Mouse (Mus musculus) adrenal gland (tissue): ENCODE measurements at regions not wholly inside any gene's neighbourhood (a gene's known extent, or its start where the extent isn't known, plus 50 kb on each side); places are given as distances from the start of the nearest gene placed in this dataset.

Experiments used
- intact Hi-C: fragments of 180-260 bp; cut with DNase I; formaldehyde crosslinking; loops from one replicate; pipeline ENCODE4 v1.15.1; 2025

DNA sequence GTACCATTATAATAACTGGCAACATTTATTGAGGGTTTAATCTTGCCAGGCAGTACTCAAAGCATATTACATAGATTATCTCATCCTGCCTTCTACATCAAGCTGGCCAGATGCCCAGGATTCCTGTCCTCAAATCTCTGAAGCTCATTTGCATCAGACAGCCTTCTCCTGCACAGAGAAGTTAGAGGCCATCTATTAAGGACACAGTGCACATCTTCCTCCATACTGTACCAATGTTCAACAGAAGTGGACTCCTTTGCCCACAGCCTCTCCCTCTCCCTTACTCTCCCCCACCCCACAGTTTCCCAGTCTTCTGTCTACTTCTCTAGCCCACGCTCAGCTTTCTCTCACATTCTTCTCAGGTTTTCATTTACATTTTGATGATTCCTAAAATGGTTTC is 277.3 kb upstream of the Zfp637 start:
- intact Hi-C loops = no loop called here

DNA sequence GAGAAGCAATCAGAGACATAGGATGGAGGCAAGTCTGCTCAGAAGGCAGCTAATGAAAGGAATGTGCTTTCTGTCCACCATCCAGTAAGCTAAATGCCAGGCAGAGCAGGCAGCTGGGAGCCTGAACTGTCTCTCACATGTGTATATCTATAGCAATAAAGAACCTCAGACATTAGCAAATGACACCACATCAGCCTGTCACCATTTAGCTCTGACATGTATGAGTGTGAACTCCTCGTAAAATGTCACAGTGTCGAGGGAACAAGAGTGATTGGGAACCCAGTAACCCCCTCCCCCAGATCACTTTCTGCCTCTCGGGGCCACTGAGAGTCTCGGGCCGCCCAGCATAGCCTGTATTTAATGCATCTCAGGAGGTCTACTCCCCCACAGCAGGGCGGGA is 274.2 kb upstream of the Zfp637 start:
- intact Hi-C loops = no loop called here

DNA sequence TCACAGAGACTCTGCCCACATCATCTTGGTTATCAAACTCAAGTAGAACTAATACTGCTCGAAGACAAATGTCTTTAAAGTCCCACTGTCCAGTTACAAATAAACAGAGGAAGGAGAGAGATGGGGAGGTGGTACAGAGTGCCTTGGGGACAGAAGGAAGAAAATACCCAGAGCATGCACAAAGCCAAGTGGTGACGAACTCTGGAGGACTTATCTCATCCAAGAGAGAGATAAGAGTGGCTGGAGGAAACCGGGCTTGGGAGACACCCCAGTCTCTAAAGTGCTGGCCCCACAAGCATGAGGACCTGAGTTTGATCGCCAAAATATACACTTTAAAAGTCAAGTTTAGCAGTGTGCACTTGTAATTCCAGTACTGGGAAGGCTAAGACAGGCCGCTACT is 273.3 kb upstream of the Zfp637 start:
- intact Hi-C loops = no loop called here

DNA sequence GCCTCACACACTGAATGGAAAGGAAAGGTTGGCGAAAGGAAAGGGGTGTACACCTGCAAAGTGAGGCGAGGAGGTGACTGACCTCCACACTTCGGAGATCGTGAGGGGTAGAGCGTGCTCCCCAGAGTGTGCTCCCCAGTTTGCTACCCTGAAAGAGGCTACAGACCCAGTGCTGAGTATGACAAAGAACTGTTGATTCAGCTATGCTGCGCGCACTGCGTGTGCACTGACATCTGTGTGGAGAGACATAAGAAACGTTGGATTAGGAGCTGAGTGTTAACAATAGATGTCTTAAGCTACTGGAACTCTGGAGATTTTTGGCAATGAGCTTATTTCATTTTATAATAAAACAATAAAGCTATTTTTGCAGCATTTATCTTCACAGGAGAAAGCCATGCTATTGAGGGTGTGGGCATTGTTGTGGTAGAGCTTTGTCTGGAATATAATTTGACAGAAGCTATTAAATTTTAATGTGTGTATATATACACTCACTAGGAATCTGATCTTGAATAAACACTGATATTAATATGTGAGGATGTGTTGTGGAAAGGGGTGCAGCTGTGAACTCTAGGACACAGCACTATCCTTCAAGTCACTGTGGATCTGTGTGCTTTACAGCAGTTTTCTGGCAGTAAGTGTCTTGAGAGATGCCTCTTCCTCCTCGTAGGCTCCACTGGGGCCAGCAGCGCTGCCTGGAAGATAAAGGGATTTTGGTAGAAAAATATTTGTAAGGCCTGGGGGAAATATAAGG is 271.2 kb upstream of the Zfp637 start:
- intact Hi-C loops = no loop called here

DNA sequence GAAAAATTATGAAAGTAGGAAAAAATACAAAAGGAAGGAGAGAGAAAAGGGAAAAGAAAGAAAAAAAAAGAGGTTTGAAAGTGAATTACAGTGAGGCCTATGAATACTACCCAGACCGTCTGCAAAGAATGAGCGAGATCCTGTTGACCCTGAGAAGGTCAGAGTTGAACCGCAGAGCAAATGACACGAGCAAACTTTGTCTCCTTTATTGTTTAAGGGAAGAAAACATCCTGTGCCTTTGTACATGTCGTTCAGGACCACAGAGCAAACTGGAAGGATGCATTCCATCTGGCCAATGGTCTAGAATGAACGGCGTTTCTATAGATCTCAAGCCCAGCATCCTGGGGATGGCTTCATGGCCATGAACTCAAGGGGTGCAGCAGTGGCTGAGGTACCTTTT is 270.6 kb upstream of the Zfp637 start:
- intact Hi-C loops = no loop called here

DNA sequence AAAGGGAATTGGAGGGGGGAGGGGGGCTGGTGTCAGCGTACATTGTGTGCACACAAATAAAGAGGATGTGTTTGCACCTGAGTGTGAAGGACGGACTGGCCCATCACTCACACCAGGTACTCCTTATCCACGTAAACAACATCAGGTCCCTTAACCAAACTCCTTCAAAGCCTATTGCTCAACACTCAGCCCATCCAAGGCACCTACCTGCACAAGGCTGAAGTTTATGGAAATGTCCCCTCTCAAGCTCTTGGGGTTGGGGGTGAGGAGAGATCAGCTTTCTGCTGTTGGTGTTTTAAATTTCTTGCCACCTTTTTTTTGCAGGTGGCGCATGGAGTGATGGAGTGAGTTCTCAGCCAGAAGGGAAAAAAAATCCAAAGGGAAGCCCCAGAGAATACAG is 270.2 kb upstream of the Zfp637 start:
- intact Hi-C loops = no loop called here

DNA sequence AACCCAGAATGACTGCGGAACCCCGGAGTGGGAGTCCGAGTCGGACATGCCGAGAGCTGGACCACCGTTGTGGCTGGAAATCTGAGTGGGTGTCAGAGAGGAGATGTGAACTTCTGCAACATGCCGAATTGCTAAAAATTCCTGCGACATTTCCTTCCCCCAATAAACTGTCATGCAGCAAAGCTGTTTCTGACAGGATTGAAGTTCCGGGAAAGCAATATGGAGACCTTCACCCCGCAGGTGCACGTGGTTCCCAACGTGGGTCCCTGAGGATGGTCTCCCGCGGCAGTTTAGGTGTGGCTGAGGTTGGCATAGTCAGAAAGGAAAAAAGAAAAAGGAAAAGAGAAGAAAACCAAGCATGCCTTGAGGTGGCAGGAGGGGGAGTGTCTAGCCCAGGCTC is 269.0 kb upstream of the Zfp637 start:
- intact Hi-C loops = no loop called here

DNA sequence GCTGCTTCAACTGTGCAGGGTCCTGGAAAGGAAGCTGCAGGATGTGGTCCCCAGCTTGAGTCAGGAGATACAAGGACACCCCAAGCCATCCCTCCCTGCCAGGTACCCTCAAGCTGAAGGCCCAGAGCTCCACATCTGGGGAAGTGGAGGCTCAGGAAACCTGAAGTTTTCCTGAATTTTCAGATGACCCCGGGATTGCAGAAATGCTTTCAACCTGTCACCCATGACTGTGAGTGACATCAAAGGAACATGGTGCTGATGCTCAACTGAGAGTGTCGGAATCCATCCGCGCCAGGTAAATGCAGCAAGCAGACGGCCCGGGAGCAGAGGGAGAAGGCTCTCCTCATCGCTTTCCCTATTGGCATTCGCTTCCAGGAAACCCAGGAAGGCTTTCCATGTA is 267.6 kb upstream of the Zfp637 start:
- intact Hi-C loops = no loop called here

DNA sequence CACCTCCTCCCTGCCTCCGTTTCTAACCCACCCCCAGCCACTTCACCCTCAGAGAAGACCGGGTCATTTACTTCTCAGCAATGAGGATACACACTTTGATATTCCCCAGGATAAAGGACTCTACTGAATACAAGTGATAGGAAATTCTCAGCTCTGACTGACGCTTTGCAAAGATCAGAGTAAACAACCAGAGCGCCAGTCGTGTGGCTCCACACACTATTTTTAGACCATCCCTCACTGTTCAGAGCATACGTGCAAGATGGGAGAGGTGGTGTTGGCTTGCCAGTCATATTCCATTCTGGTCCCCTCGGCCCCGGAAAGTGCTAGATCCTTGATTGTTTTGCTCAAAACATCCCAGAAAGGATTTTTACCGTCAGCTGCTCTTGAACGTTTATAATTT is 266.8 kb upstream of the Zfp637 start:
- intact Hi-C loops = no loop called here

DNA sequence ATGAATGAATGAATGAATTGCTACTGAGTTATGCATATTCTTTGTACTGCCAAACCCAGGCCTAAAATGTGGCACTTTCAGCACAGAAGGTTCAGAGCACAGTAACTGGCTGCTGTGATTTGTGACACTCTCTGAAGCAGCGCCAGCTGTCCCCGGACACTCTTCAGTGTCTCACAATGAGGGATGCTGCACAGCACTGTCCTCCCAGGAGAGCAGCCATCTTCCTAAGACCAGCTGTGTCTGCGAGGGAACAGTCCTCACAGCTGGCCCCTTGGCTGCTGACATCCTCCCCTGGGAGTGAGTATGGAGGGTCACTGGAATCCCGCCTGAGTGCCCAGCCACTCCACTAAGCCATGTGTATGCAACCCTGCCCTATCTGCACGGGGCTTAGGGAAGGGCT is 265.9 kb upstream of the Zfp637 start:
- intact Hi-C loops = no loop called here

DNA sequence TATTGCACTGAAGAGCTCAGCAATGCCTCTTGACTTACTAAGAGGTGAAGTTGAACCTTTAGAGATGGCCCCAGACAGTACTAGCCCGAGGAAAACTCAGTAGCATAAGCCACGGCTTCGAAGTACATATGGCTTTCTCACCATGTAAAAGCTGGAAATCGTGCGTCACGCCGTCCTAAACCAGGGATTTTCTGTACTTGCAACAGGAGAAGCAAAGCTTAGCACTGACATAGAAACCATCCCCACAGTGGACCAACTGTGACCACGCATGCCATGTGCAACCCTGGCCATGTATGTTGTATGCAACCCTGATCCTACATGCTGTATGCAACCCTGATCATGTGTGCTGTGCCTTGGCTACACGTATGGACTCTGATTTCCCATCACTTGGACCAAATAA is 265.0 kb upstream of the Zfp637 start:
- intact Hi-C loops = no loop called here

DNA sequence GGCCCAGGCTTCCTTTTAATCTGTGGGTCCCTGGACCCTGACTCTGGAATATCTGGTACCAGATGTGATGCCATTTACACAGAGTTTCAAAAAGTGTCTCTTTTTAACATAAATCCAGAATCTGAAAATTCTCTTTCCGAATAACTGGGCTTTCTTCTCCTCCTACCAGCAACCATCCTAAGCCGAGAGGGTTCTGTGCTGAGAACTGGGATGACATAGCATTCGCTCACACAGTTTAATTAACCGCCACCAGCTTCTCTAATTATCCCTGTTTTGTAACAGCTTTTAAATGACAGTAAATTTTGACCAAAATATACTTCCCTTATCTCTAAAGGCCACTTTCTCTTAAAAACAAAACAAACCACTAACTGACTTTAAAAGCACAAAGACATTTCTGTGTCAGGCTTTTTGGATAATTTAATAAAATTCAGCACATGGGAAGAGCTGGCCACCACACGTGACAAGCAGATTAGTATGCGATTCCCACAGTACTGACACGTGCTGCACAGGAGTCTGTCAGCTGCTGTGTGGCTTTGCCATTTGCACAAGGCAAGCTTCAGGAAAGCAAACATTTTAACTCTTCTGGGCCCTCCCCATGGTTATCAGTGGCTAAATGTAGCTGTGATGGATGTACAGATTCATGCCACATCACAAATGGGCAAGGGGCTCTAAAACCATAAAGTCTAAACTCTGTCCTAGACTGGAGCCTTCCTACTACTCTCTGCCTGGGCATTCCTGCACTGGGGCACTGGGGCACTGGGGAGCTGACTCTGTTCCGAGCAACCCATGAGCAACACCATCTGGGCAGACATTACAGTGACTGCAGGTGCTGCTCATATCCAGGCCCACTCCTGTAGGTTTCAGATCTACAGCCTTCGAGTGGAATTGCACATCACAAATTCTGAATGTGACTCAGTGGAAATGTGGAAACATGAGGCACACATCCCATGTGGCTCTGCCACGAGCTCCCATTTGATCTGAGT is 263.1 kb upstream of the Zfp637 start:
- intact Hi-C loops = no loop called here

DNA sequence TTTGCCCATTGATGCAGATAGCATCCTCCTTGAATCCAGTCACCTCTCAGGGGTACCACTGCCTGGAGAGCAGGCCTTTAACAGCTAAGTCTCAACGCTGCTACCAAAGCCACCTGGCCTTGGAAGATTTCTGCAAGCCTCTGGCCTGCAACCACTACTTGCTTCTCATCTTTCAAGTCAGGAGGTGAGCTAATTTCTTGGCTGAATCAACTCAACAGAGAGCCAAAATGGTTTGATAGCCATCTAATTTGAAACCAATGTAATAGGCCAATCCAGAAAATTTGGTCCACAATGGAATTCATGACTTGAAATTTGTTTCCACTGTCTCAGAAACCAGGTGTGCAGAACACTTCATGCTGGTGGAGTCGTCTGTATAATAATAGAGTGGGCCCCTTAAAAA is 260.0 kb upstream of the Zfp637 start:
- intact Hi-C loops = no loop called here

DNA sequence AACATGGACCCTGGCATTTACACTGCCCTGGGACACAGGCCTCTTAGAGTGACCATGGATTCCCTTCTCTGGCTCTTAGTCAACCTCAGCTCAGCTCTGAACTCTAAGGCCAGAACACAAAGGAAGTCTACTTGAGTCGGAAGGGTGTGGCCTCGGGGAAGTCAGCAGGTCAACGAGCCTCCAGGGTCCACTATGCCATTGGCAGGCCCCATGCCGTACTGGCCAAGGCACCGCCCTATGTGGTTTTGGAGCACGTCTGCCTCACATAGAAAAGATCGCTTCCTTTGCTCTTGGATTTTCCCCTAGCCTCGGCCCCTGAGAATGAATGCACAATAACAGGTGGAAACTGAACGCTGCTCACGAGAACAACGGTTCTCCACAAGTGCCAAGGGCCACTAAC is 257.9 kb upstream of the Zfp637 start:
- intact Hi-C loops = no loop called here

DNA sequence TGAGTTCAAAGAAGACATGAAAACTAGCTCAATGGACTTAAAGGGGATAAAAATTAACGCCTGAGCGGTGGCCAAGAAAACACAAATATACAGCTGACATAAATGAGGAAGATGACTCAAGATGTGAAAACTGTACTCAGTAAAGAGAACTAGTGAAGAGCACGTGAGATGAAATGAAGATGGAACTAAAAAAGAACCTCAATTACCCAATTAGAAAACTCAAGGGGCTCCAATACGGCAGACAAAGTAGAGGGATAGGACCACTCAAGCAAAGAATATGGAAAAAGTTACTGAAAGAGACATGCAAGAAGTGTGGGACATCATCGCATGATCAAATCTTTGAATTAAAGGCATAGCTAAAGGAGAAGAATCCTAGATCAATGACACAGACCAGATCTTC is 256.4 kb upstream of the Zfp637 start:
- intact Hi-C loops = no loop called here

DNA sequence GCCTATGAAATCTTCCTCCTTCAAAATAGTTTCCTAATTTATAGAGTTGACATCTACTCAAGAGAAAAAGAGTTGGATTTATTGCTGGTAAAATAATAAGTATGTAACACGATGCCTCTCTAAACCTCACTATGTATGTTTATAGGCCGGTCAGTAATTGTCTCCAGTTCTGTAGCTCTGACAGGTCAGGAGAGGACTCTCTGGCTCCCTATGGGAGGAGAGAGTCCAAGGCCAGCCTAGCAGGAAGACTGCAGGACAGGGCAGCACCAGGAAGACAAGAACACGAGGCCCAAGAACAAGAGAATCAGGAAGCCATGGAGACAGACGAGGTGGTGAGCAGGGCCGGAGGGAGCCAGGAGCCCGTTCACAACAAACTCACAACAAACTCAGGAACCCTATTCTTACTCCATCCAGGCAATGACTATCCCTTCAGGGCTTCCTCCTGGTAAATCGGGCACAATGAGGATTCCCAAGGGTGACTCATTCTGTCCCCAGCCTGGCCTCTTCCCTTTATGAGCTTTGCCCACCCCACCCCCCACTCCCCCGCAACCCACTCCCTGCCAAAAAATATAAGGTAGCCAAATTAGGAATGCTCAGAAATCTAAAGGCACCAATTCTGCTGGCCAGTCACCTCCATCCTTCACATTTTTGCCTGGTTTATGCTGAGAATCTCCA is 244.7 kb upstream of the Zfp637 start:
- intact Hi-C loops = no loop called here

DNA sequence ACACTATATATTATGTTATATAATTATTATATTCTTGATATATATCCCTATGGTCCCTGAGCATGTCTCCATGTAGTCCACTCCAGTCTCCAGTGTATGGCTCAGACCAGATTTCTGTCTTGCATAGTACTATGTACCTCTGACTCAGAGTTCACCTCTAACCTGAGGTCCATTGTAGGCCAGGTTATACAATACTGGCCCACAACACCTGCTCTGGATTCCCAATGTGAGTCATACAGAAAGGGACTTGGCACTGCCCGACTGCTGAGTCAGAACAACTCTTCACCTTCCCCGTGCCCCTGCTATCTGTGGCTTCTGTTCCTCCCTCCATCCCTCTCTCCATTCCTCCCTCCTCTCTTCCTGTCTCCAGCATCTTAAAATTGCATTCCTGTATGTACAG is 236.1 kb upstream of the Zfp637 start:
- intact Hi-C loops = no loop called here

DNA sequence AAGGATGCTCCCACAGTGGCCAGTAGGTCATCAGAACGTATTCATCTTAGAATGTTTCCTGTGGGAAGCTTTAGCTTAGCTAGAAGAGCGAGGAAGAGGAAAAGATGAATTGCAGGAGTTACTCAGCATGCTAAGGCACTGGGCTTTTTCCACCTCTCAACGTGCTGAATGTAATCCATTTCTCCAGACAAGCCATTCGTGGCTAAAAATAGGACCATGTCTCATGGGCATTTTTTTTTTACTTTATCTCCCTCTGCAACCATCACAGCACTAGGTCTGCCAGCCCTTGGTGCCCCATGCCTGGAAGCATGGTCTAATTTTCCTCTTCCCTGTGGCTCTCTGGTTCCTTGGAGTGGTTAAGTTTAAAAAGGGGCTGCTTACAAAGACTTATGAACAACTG is 235.3 kb upstream of the Zfp637 start:
- intact Hi-C loops = no loop called here

DNA sequence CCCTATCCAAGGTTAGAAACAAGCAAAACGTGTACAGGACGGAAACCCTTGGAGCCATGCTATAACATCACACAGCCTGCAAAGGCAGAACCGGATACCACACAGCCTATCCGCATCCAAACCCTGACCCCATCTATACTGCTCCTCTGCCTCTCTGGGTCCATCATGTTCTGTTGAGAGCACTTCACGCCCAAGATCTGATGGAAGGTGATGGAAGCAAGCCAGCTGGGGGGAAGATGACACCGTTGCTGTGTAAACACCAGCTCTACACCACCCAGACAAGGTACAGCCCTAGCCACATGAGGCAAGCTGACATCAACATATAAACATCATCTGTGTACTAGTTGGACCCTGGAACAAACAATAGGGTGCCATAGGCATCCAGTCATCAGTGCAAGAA is 234.8 kb upstream of the Zfp637 start:
- intact Hi-C loops = no loop called here

DNA sequence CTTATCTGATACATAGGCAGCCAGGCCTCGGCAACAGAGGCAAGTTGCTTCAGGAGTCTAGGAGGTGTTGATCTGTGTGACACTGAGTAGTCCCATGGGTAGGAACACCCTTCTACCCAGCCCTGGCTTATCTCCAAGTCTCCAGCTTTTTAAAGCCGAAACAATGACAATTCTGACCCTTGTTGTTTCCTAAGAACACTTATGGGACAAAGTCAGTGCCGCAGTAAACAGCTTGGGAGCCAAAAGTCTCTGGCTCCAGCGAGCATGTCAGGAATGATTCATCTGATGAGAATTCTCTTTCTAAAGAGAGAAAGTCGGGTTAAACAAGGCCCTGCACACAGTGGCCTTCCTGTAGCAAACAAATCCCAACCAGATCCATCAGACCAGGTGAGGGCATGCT is 234.0 kb upstream of the Zfp637 start:
- intact Hi-C loops = no loop called here

DNA sequence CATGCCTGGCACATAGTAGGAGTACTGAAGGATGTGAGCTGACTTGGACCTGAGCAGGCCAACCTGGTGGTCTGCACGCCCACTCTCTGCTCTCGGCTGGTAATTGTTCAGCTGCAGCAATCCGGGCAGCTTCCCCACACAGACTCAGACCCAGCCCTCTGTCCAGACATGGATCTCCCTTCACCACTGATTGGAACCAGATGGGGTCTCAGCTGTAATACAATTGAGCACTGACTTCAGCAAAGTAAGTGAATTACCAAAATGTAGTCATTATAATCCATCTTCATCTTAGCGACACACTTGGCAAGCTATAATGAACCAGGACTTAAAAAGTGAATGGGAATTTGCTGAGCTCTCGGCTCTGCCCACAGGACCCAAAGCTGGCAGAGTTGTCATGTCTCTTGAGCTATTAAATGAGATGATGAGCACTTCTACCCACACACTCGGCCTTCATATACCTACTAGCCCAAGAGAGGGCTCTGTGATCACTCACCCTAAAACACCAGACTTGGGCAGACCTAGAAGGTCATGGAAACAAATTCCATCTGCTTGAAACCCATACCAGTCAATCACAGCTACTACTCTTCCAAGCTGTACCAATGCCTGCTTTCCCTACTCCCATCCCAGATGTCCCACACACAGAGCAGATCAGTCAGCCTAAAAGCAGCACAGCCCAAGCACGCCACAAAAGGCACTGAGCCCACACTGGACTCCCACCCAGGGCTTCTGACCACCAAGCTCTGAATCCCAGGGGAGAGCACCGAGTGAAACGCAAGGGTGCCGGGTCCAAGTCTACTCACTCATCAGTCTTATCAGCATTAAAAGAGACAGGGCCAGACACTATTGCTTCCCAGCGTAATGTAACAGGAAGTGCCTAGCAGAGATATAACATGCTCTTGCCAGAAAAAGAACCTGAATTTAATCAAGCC is 231.2 kb upstream of the Zfp637 start:
- intact Hi-C loops = no loop called here
